Mouse (Mus musculus) hindbrain, embryonic 11.5 days (tissue): ENCODE measurements around the gene Tekt4. TPM values are rescaled to one million over a fixed set of nuclear protein-coding genes. Genes with fewer than 3 reads are reported as not detected.

ENCODE experiments used
- polyA plus RNA-seq: library from polyadenylated mRNA; unstranded; fragments of >200 nt; fragmentation: Nextera tagmentation; extraction: Ambion mirVana; gene quantifications from 2 replicates; pipeline ENCODE4 v1.2.1, GENCODE M21; 2014

Gene Tekt4
- polyA plus RNA-seq, 1 experiment from 2014 or later: 1.3 TPM

Other genes starting within 250 kb of the Tekt4 start
- 51.5 and 57.2 TPM in 2 replicates for gene Gnptg, start 214.5 kb upstream of the Tekt4 start, polyA plus RNA-seq
- 60.3 and 64.9 TPM in 2 replicates for gene Tsr3, start 214.4 kb upstream of the Tekt4 start, polyA plus RNA-seq
- gene Baiap3, start 198.3 kb upstream of the Tekt4 start, polyA plus RNA-seq: 2.0 and 4.4 TPM in 2 replicates
- 781 and 835 TPM in 2 replicates for gene Ube2i, start 180.0 kb upstream of the Tekt4 start, polyA plus RNA-seq
- gene Prss34, start 156.2 kb upstream of the Tekt4 start, polyA plus RNA-seq: not detected in 2 replicates
- gene Prss28, start 146.0 kb upstream of the Tekt4 start, polyA plus RNA-seq: not detected in 2 replicates
- not detected in 2 replicates for gene Prss29, start 136.0 kb upstream of the Tekt4 start, polyA plus RNA-seq
- gene Tpsab1, start 109.1 kb upstream of the Tekt4 start, polyA plus RNA-seq: not detected in 2 replicates
- gene Tpsb2, start 88.3 kb upstream of the Tekt4 start, polyA plus RNA-seq: not detected in 2 replicates
- 0.69 TPM in 1 of 2 replicates, not detected in the other for gene Tpsg1, start 85.3 kb upstream of the Tekt4 start, polyA plus RNA-seq
- gene Cacna1h, start 20.8 kb upstream of the Tekt4 start, polyA plus RNA-seq: 5.9 and 6.5 TPM in 2 replicates
- gene Sstr5, start 42.7 kb downstream of the Tekt4 start, polyA plus RNA-seq: 0.07 and 0.12 TPM in 2 replicates
- gene Sox8, start 116.1 kb downstream of the Tekt4 start, polyA plus RNA-seq: 7.1 TPM in 2 replicates
- 23.1 and 26.9 TPM in 2 replicates for gene Lmf1, start 124.5 kb downstream of the Tekt4 start, polyA plus RNA-seq